Mouse (Mus musculus) induced T-regulatory cell, adult 2 months (primary cell): Measurements from ENCODE around the gene Taf3.

Experiments used
- DNase-seq: peaks from one replicate; pipeline ENCODE4 v3.0.0-alpha.2; 2012; ENCODE audit warnings: low read depth

The Taf3 gene

GRCm38 (mm10) chr2:10010263-10010909, 38.0 kb downstream of the Taf3 start:
- DNase-seq = peak; percentile 86

GRCm38 (mm10) chr2:10009671-10010254, 38.6 kb downstream of the Taf3 start:
- DNase-seq = peak; percentile 25

- DNase-seq = no peak
These were observed 39.8 kb downstream of the Taf3 start for GRCm38 (mm10) chr2:10008593-10008992.

GRCm38 (mm10) chr2:10004960-10005621, 43.3 kb downstream of the Taf3 start:
- DNase-seq = no peak

DNA sequence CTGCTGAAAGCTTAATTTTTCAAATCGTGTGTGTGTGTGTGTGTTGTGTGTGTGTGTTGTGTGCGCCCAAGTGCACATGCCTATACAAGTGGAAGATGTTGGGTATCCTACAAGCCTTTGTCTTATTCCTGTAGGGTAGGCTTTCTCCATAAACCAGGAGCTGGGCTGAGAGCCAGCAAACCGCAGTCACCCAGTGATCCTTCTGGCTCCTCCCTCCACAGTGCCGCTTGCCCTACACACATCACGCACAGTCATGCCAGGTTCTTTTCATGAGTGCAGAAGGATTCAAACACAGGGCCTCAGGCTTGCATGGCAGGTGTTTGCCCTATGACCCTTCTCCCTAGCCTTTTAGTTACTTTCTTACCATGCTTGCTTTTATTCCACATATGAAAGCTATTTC, 45.0 kb downstream of the Taf3 start:
- DNase-seq = no peak

GRCm38 (mm10) chr2:10001591-10001990, 46.8 kb downstream of the Taf3 start:
- no peak for DNase-seq

GRCm38 (mm10) chr2:9997535-9997934, 50.9 kb downstream of the Taf3 start:
- peak; percentile 77 for DNase-seq

- DNase-seq = no peak
These were observed 52.3 kb downstream of the Taf3 start for GRCm38 (mm10) chr2:9996111-9996510.

DNA sequence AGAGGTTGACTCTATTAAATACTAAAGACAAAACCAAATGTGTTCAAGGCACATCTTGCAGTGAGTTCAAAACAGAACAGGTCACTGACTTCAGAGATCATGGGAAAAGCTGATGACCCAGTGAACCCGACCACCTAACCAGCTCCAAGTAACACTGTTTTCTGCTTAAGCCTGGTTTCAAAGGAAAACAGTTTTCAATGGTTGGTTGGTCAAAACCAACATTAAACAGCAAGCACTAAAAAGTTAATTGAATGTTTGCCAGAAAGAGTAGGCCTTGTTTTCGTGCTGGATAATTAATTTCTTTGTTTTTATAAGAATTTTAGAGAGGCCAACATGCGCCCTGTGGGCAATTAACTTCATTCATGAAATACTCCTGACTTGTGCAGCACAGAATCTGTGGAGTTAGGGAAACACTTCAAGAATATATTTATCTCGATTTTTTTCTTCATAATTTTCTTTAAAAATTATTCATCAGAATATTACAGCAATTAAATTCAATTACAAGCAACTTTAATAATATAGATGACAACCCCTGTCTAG, 57.6 kb downstream of the Taf3 start:
- DNase-seq = no peak

DNA sequence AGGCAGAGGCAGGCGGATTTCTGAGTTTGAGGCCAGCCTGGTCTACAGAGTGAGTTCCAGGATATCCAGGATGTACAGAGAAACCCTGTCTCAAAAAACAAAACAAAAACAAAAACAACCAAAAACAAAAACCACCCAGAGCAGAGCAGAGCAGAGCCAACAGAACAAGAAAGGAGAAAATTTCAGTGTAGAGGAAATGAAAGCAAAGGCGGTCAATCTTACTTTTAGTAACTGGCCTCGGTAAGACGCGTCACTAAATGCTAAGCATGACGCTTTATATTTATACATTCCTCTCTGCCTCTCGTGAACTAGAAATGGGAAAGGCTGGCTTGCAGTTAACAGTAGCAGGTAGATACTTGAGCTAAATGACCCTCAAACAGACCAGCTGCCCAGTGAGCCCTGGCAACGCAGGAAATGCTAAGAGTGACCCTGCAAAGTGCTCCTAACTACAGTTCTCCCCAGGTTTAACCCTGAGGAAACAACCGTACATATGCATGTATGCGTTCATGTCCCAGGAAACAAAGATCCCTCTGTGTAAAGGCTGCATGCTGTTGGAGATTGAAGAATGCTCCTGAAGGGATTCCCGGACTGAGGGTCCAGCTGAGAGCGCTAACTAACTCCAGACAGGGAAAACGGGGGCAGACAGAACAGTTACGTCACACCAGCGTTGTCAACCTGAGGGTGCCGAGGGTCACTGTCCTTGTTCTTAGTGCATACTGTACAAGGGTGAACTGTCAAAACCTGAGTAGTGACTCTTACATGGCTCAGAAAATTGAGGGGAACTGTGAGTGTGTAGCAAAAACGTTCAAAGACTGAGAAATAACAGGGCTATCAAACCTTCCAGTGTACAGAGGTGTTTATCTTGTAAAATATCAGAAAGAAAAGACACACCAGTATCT, 58.5 kb downstream of the Taf3 start:
- no peak for DNase-seq

DNA sequence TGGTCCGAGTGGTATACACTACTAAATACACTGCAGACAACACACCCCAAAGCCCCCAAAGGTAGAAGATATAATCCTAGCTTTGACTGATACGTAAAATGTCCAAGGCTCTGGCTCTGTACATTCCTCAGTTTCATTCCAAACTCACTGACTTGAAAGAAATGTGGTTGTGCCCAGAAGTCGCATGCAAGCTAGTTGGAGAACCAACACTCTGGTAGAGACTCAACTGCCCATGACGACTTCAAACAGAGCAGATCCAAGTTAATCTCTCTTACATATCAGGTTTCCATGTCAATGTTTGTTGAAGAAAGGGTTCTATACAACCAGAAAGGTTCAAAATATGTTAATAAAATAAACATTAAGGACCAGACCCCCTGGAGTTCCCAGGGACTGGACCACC, 60.1 kb downstream of the Taf3 start:
- DNase-seq = no peak

DNA sequence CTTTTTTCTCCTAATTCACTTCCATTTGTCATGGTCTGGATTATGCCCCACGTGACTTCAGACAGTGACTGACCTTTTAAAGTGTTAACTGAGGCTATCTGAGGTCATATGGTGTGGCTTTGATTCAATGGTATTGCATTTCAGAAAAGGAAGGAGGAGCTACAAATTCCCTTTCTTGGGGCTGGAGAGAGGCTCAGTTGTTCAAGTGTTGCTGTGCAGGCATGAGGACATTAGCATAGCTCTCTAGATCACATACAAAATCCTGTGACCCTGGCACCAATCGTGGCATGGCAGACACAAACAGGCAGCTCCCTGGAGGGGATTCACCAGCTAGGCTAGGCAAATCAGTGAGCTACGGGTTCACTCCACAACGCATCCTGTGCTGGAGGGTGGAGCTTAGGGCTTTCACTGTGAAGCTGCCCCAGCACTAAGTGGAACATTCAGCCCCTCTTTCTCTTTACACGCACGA, 62.4 kb downstream of the Taf3 start:
- peak; percentile 78 for DNase-seq

DNA sequence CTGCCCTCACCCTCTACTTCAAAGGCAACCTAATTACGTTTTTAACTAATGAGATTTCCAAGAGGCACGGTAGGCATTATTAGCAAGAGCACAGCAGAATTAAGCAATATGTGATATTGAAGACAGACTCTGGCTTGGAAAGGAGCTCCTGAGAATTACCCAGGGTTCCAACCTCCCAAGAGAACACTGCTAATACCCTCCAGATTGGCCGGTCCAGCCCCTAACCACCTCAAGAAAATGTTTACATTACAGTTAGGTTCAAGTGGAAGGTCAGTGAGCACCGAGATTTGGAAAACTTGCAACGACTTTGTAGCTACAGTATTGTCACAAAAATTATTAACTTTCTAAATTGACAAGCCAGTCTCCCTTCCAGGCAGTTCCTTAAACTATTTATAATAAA, 66.0 kb downstream of the Taf3 start:
- no peak for DNase-seq

DNA sequence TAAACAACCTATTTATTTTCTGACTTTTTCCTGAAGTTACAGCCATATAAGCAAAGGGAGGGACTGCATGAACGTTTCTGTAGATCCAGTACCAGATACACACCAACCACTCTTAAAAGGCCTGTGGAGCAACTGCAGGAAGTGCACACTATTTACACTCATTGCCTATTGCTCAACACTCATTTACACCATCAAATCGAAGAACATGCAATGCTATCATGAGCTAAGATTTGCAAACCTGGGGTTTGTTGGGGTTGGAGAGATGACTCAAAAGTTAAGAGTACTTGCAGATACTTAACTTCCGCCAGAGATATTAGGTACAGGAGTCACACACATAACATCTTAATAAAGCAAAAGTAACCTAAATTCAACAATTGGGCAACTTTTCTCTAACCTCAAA, 76.5 kb downstream of the Taf3 start:
- DNase-seq = no peak

- no peak for DNase-seq
These were observed 77.8 kb downstream of the Taf3 start for GRCm38 (mm10) chr2:9970579-9970978.

DNA sequence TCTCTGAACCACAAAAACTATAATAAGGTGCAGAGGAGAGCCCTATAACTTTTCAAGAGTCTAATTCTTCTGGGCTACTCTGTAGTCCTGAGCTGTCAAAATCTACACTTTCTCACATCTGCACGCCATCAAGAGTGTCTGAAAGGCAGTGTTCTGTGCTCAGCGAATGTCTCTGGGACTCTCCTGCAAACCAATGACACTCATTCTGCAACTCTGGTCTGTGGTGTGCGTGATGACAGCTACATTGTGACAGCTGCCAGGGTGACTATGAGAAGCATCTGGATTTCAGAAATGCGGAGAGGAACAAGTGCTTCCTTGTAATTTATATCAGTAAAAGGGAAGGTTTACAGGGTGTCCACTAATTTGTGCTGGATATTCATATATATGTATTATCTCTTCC, 78.2 kb downstream of the Taf3 start:
- DNase-seq = no peak

GRCm38 (mm10) chr2:9969734-9970133, 78.7 kb downstream of the Taf3 start:
- no peak for DNase-seq

GRCm38 (mm10) chr2:9966634-9967033, 81.8 kb downstream of the Taf3 start:
- no peak for DNase-seq

DNA sequence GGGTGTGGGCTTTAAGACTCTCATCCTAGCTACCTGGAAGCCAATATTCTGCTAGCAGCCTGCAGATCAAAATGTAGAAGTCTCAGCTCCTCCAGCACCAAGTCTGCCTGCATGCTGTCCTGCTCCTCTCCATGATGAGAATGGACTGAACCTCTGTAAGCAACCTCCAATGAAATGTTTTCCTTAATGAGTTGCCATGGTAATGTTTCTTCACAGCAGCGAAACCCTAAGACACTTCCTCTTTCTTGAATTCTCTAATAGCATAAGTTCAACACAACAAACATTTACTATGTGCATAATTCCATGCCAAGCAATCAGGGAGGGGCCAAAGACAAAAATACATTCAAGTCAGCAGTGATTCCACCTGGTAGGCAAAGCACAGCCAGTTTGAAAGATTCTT, 82.8 kb downstream of the Taf3 start:
- no peak for DNase-seq

DNA sequence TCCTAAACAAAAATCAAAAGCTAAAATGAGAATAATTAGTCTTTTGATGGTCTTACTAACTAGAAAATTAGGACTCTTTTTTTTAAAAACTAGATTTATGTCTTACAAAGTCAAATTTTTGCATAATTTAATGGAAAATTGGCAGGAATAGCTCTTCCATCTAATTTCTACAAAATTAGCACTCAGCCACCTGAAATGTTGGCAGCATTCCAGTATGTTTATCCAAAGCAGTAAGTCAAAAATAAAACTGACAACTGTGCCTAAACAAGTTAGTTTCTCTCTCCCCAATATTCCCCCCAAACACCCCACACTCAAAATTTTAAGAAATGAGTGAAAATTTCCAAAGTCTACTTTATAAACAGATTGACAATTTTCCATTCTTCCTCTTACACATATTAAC, 85.5 kb downstream of the Taf3 start:
- DNase-seq = no peak

GRCm38 (mm10) chr2:9961708-9962107, 86.7 kb downstream of the Taf3 start:
- no peak for DNase-seq

DNA sequence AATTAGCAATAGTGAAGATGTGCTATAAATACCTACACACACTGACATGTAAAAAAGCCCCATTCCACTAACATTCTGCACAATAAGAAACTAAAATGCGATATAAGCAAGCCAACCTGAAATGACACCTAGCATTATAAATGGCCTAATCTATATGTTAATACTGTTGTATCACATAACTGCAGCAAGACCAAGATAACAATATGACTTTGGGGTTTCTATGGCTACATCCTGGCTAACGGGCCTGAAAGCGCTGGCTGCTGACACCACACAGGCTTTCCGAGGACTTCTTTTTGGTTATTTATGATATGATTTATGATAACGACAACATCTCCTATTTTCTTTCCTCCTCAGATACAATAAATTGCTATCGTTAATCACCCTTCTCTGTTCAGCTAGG, 90.4 kb downstream of the Taf3 start:
- no peak for DNase-seq
